Mouse (Mus musculus): ENCODE data around the gene Nrarp. TPM values are rescaled to one million over a fixed set of nuclear protein-coding genes. Genes with fewer than 3 reads are reported as not detected.

Nrarp gene
- polyA plus RNA-seq, 2 experiments from 2014 or later, result 0.28 TPM; not detected in 1

GRCm38 (mm10) chr2:25174866-25175689 lies 5.5 kb upstream of the Nrarp start:
- no peak for ATAC-seq

GRCm38 (mm10) chr2:25175690-25176078 lies 4.9 kb upstream of the Nrarp start:
- ATAC-seq, result no peak

- no peak for ATAC-seq
Observed at GRCm38 (mm10) chr2:25176573-25176972, 4.0 kb upstream of the Nrarp start.

- ATAC-seq, result no peak
Observed at GRCm38 (mm10) chr2:25177076-25177475, 3.5 kb upstream of the Nrarp start.

- no peak for ATAC-seq
Observed at GRCm38 (mm10) chr2:25177685-25178084, 2.9 kb upstream of the Nrarp start.

- ATAC-seq, result no peak
Observed at GRCm38 (mm10) chr2:25178285-25178972, 2.1 kb upstream of the Nrarp start.

GRCm38 (mm10) chr2:25179566-25180217 lies 866 bp upstream of the Nrarp start:
- ATAC-seq, result no peak

GRCm38 (mm10) chr2:25180973-25181890 lies 674 bp downstream of the Nrarp start:
- ATAC-seq, result peak; percentile 44

GRCm38 (mm10) chr2:25181891-25182397 lies 1.4 kb downstream of the Nrarp start:
- no peak for ATAC-seq

- no peak for ATAC-seq
Observed at GRCm38 (mm10) chr2:25182664-25183063, 2.1 kb downstream of the Nrarp start.

- ATAC-seq, result no peak
Observed at GRCm38 (mm10) chr2:25183336-25183735, 2.8 kb downstream of the Nrarp start.

- ATAC-seq, result no peak
Observed at GRCm38 (mm10) chr2:25184496-25184895, 3.9 kb downstream of the Nrarp start.

- ATAC-seq, result peak; percentile 46
Observed at GRCm38 (mm10) chr2:25185625-25186574, 5.3 kb downstream of the Nrarp start.

- no peak for ATAC-seq
Observed at GRCm38 (mm10) chr2:25186575-25186930, 6.0 kb downstream of the Nrarp start.

GRCm38 (mm10) chr2:25187841-25188240 lies 7.3 kb downstream of the Nrarp start:
- ATAC-seq, result no peak

- peak; percentile 74 for ATAC-seq
Observed at GRCm38 (mm10) chr2:25193330-25193770, 12.8 kb downstream of the Nrarp start.

GRCm38 (mm10) chr2:25194006-25194405 lies 13.4 kb downstream of the Nrarp start:
- no peak for ATAC-seq

GRCm38 (mm10) chr2:25194486-25195171 lies 14.1 kb downstream of the Nrarp start:
- no peak for ATAC-seq

- peak; percentile 50 for ATAC-seq
Observed at GRCm38 (mm10) chr2:25195211-25196156, 14.9 kb downstream of the Nrarp start.

All from CD4-positive, CD25-positive, alpha-beta regulatory T cell, adult 4 months (primary cell).